8 mouse cellular contexts compared by ENCODE assay signal in genomic region chr9:75435918-75436317, GRCm38 (mm10). TPM values are rescaled to one million over a fixed set of nuclear protein-coding genes. Genes with fewer than 3 reads are reported as not detected.
DNase-seq lines count a peak whose midpoint lies in the region; ATAC-seq and TF ChIP-seq lines count a peak whose summit lies in the region.

No protein-coding gene starts in this region.

- peak; percentile 77 for ATAC-seq in embryonic facial prominence, embryonic 11.5 days (replicated peaks; ENCODE audit: insufficient number of reproducible peaks, low FRiP score, low TSS enrichment, low read depth)

- H3K9me3 ChIP-seq in embryonic facial prominence, embryonic 11.5 days (replicated peaks; ENCODE audit: control insufficient read depth, low read length) = no peaks in the 10 kb centered on the region

- H3K27ac ChIP-seq in embryonic facial prominence, embryonic 11.5 days (replicated peaks; ENCODE audit: low read depth, low read length) = no peak overlapping the region
- H3K27ac ChIP-seq in heart, adult 2 months = peak overlapping the region; percentile 68

- no peaks in the 10 kb centered on the region for H3K27me3 ChIP-seq in embryonic facial prominence, embryonic 11.5 days (ENCODE audit: control insufficient read depth, insufficient read depth, low read length)
- H3K27me3 ChIP-seq in heart, adult 2 months (ENCODE audit: control insufficient read depth, insufficient read depth, low read length) = no peaks in the 10 kb centered on the region

- H3K36me3 ChIP-seq in embryonic facial prominence, embryonic 11.5 days (replicated peaks; ENCODE audit: control insufficient read depth, insufficient read depth, low read depth, low read length) = no peaks in the 10 kb centered on the region
- H3K36me3 ChIP-seq in heart, adult 2 months (ENCODE audit: control insufficient read depth, insufficient read depth, low read length) = no peaks in the 10 kb centered on the region; the same call in 1 of the 2 replicates

- no peak for TF ChIP-seq CTCF in heart, adult 2 months (IDR thresholded peaks at IDR 0.05)

- DNase-seq in 3T3-L1 (ENCODE audit: low read depth, low spot score) (peak; percentile 57), liver (peak; percentile 56)
- DNase-seq in adrenal gland, adult (ENCODE audit: inconsistent age in 2 of 2, low spot score in 1 of 2) = peak; percentile 88 to 92
- DNase-seq in embryonic facial prominence, embryonic 11.5 days (ENCODE audit: low spot score) = peak; percentile 77
- peak; percentile 82 to 91 for DNase-seq in heart, adult 2 months
- peak; percentile 78 to 89 for DNase-seq in kidney, adult 8-10 months
- DNase-seq in monocyte, adult 2 months (ENCODE audit: low read depth in 1 of 2, low spot score in 2 of 2) = peak; percentile 48 to 55
- peak; percentile 50 to 72 for DNase-seq in spleen, postnatal 4 days (ENCODE audit: low spot score in 2 of 2)

- WGBS in embryonic facial prominence, embryonic 11.5 days = 4% methylated on average over 12 of the region's 12 CpGs
- WGBS in heart, adult 2 months = under 1% methylated on average over 12 of the region's 12 CpGs

- H3K79me2 ChIP-seq in heart, adult 2 months (replicated peaks; ENCODE audit: control insufficient read depth, insufficient read depth, low read length) = no peaks in the 10 kb centered on the region

- H3K4me1 ChIP-seq in embryonic facial prominence, embryonic 11.5 days (ENCODE audit: control insufficient read depth, insufficient read depth, low read length) = no peaks in the 10 kb centered on the region
- H3K4me1 ChIP-seq in heart, adult 2 months (ENCODE audit: control insufficient read depth, insufficient read depth, low read length) = peaks cover 12% of the 10 kb centered on the region

- no peak overlapping the region for H3K4me2 ChIP-seq in embryonic facial prominence, embryonic 11.5 days (ENCODE audit: low read depth, low read length)

- H3K9ac ChIP-seq in embryonic facial prominence, embryonic 11.5 days (replicated peaks; ENCODE audit: low read length) = no peak overlapping the region
- H3K9ac ChIP-seq in heart, adult 2 months (ENCODE audit: low read depth, low read length) = peak overlapping the region; percentile 50

- peak; percentile 75; the same call in 1 of the 2 replicates for TF ChIP-seq EP300 in heart, adult 2 months (IDR thresholded peaks at IDR 0.05; ENCODE audit: insufficient read depth, low read depth, low read length)

- no peak overlapping the region for H3K4me3 ChIP-seq in embryonic facial prominence, embryonic 11.5 days (ENCODE audit: low read depth, low read length)
- H3K4me3 ChIP-seq in heart, adult 2 months = peak overlapping the region; percentile 27; the same call in 1 of the 2 replicates

- intact Hi-C loops in heart, adult 2 months (cut with DNase I) = loop anchor here (2.0 kb wide), 2 partner anchors 25 to 75 kb away; partner anchors contain the start of gene Mapk6

- peak; percentile 40; the same call in 1 of the 2 replicates for TF ChIP-seq POLR2A in heart, adult 2 months (IDR thresholded peaks at IDR 0.05; ENCODE audit: insufficient read depth, low read depth, low read length)

RNA-seq across cellular contexts. Expression of gene Leo1, which starts 5.4 kb away (rescaled TPM):
- polyA plus RNA-seq in embryonic facial prominence, embryonic 11.5 days (2014; fragmentation: Nextera tagmentation; extraction: Ambion mirVana) = 50.5 and 50.7 TPM in 2 replicates
- 10 to 100 TPM; 12.4 to 20.4 TPM for total RNA-seq in heart, adult 2 months (2021)
- 3.0 and 4.6 TPM in 2 replicates for polyA plus RNA-seq in heart, adult 2 months (2012; rRNA removed)

RNA-seq across cellular contexts. Expression of gene Mapk6, which starts 26.1 kb away (rescaled TPM):
- 142 and 152 TPM in 2 replicates for polyA plus RNA-seq in embryonic facial prominence, embryonic 11.5 days (2014; fragmentation: Nextera tagmentation; extraction: Ambion mirVana)
- total RNA-seq in heart, adult 2 months (2021) = 10 to 100 TPM; 25.6 to 26.8 TPM
- polyA plus RNA-seq in heart, adult 2 months (2012; rRNA removed) = 11.2 and 22.3 TPM in 2 replicates
